Mouse (Mus musculus): Measurements from ENCODE around the gene Asphd2.

GRCm38 (mm10) chr5:112369326-112369725 lies 25.3 kb downstream of the Asphd2 start:
- TF ChIP-seq CTCF (IDR thresholded peaks at IDR 0.05; ENCODE audit: low read depth, low read length) (no peak), GATA1 (IDR thresholded peaks at IDR 0.05; ENCODE audit: borderline replicate concordance, low read length) (no peak), TAL1 (conservative IDR thresholded peaks at IDR 0.05; ENCODE audit: low read depth, low read length) (no peak), POLR2AphosphoS5 (IDR thresholded peaks at IDR 0.05; ENCODE audit: insufficient replicate concordance, low read depth, low read length) (no peak), GATA2 (IDR thresholded peaks at IDR 0.05; ENCODE audit: borderline replicate concordance, low read depth, low read length) (no peak)

Measured in G1E (cell line).